Mouse (Mus musculus) heart, embryonic 15.5 days (tissue): Measurements from ENCODE around the gene Tbc1d20. TPM values are rescaled to one million over a fixed set of nuclear protein-coding genes. Genes with fewer than 3 reads are reported as not detected.
A peak's percentile ranks its signal among the peaks of the same experiment; 100 is the strongest.

Source experiments
- ATAC-seq: fragments of 200-750 bp; cut with Nextera tagmentation; replicated peaks from 2 replicates; pipeline ENCODE4 v1.8.0; 2017; ENCODE audit warnings: low read depth, moderate TSS enrichment; ENCODE audit not compliant: insufficient number of reproducible peaks, insufficient read depth, low FRiP score
- H3K27ac ChIP-seq: fragments of 300-500 bp; sonication (generic); 2 replicates; pipeline ENCODE4 v1.5.1; 2015; ENCODE audit warnings: mild to moderate bottlenecking, inconsistent platforms
- H3K27me3 ChIP-seq: fragments of 300-500 bp; sonication (generic); 2 replicates; pipeline ENCODE4 v1.6.1; 2015; ENCODE audit warnings: inconsistent platforms
- H3K36me3 ChIP-seq: fragments of 300-500 bp; sonication (generic); 2 replicates; pipeline ENCODE4 v1.6.1; 2015; ENCODE audit warnings: mild to moderate bottlenecking, inconsistent platforms
- H3K4me1 ChIP-seq: fragments of 300-500 bp; sonication (generic); replicated peaks from 2 replicates; pipeline ENCODE4 v1.6.1; 2015; ENCODE audit warnings: inconsistent platforms
- H3K4me2 ChIP-seq: fragments of 300-500 bp; sonication (generic); 2 replicates; pipeline ENCODE4 v1.6.1; 2015; ENCODE audit warnings: inconsistent platforms, mild to moderate bottlenecking, moderate library complexity
- H3K4me3 ChIP-seq: fragments of 300-500 bp; sonication (generic); 2 replicates; pipeline ENCODE4 v1.5.1; 2015; ENCODE audit warnings: mild to moderate bottlenecking, inconsistent platforms
- H3K9ac ChIP-seq: fragments of 300-500 bp; sonication (generic); 2 replicates; pipeline ENCODE4 v1.6.1; 2015; ENCODE audit warnings: mild to moderate bottlenecking, inconsistent platforms
- H3K9me3 ChIP-seq: fragments of 300-500 bp; sonication (generic); replicated peaks from 2 replicates; pipeline ENCODE4 v1.6.1; 2016; ENCODE audit warnings: inconsistent platforms
- WGBS: fragments of 180-500 bp; shearing (Covaris S2); methylation state at CpG from one replicate; pipeline ENCODE4 v1.1.7; 2015; ENCODE audit warnings: mixed read lengths; 5-methylcytosine and 5-hydroxymethylcytosine counted together
- polyA plus RNA-seq: library from polyadenylated mRNA; unstranded; fragments of >200 nt; fragmentation: Nextera tagmentation; extraction: Ambion mirVana; gene quantifications from 2 replicates; pipeline ENCODE4 v1.2.1, GENCODE M21; 2015

The Tbc1d20 gene
- polyA plus RNA-seq, 1 experiment from 2014 or later: 28.8 TPM

DNA sequence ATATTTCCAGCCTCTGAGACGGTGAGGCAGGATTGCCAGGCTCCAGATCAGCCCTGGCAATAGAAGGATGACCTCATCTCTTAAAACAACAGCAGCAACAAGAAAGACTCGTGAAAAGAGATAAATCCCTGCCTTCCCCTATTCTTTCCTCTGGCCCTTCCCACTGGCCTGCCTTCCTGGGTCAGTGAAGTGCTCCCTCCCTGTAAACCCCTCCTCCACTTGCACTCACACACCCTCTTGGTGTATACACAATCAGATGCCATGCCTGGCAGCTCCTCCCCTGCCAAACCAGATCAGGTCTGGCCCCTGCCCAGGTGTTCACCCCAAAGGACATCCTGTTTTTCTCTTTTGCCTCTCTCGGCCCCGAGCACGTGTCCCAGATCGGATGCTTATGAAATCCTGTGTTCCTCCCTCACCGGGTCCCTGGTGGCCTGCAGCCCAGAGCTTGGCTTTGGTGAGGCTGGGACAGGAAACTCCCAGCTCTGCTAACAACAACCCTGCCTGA, 66.7 kb downstream of the Tbc1d20 start:
- H3K27me3 ChIP-seq: no peaks in the 10 kb centered on the region
- whole genome bisulfite sequencing: 31% methylated on average over 7 of the region's 7 CpGs
- peak overlapping the region; percentile 67 for H3K27ac ChIP-seq
- H3K9ac ChIP-seq: no peak overlapping the region
- no peaks in the 10 kb centered on the region for H3K36me3 ChIP-seq
- H3K9me3 ChIP-seq: no peaks in the 10 kb centered on the region
- ATAC-seq: peak; percentile 54
- peaks cover 24% of the 10 kb centered on the region for H3K4me1 ChIP-seq
- H3K4me2 ChIP-seq: no peak overlapping the region
- H3K4me3 ChIP-seq: no peak overlapping the region

DNA sequence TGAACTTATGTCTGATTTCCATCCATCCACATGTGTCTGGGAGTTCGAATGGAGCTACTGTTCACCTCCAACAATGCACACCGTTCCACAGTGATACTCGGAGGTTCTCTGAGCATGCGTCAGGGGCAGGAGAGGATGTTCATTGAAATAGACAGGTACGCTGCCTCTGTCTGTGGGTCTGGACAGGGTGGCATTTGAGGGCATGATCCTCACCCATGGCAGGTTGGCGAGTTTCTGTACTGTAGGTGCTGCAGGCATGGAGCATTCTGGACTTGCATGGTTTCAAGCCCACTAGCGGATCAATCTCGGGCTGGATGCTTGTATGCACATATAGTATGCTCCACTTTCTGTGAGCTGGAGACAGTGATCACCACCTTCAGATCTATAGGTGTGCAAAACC, 67.6 kb downstream of the Tbc1d20 start:
- ATAC-seq: no peak
- no peak overlapping the region for H3K9ac ChIP-seq
- no peaks in the 10 kb centered on the region for H3K27me3 ChIP-seq
- H3K36me3 ChIP-seq: no peaks in the 10 kb centered on the region
- no peak overlapping the region for H3K4me3 ChIP-seq
- H3K9me3 ChIP-seq: no peaks in the 10 kb centered on the region
- peak overlapping the region; percentile 67; the same call in 1 of the 2 replicates for H3K27ac ChIP-seq
- no peak overlapping the region for H3K4me2 ChIP-seq
- WGBS: 83% methylated on average over 8 of the region's 8 CpGs
- H3K4me1 ChIP-seq: peaks cover 24% of the 10 kb centered on the region

Other genes with a start within 250 kb of the Tbc1d20 start
- 0.04 TPM in 1 of 2 replicates, not detected in the other for gene Scrt2, start 212.3 kb upstream of the Tbc1d20 start, polyA plus RNA-seq
- 5.3 and 10.3 TPM in 2 replicates for gene Srxn1, start 188.3 kb upstream of the Tbc1d20 start, polyA plus RNA-seq
- gene Tcf15, start 150.3 kb upstream of the Tbc1d20 start, polyA plus RNA-seq: 14.1 and 14.3 TPM in 2 replicates
- gene Csnk2a1, start 67.0 kb upstream of the Tbc1d20 start, polyA plus RNA-seq: 57.9 and 74.6 TPM in 2 replicates
- gene Rbck1, start 38.8 kb downstream of the Tbc1d20 start, polyA plus RNA-seq: 54.3 and 79.1 TPM in 2 replicates
- 2.9 and 3.1 TPM in 2 replicates for gene Trib3, start 50.2 kb downstream of the Tbc1d20 start, polyA plus RNA-seq
- gene Nrsn2, start 82.8 kb downstream of the Tbc1d20 start, polyA plus RNA-seq: 1.6 and 2.1 TPM in 2 replicates
- gene Sox12, start 104.2 kb downstream of the Tbc1d20 start, polyA plus RNA-seq: 6.5 and 7.0 TPM in 2 replicates
- gene Zcchc3, start 121.2 kb downstream of the Tbc1d20 start, polyA plus RNA-seq: 30.8 and 31.7 TPM in 2 replicates
- gene 6820408C15Rik, start 121.8 kb downstream of the Tbc1d20 start, polyA plus RNA-seq: 2.0 and 2.4 TPM in 2 replicates
- not detected in 2 replicates for gene Defb23, start 170.8 kb downstream of the Tbc1d20 start, polyA plus RNA-seq
- gene Defb20, start 183.2 kb downstream of the Tbc1d20 start, polyA plus RNA-seq: not detected in 2 replicates
- gene Defb22, start 196.3 kb downstream of the Tbc1d20 start, polyA plus RNA-seq: not detected in 2 replicates
- not detected in 2 replicates for gene Defb26, start 217.9 kb downstream of the Tbc1d20 start, polyA plus RNA-seq
- not detected in 2 replicates for gene Defb28, start 224.4 kb downstream of the Tbc1d20 start, polyA plus RNA-seq
- gene Defb29, start 246.3 kb downstream of the Tbc1d20 start, polyA plus RNA-seq: not detected in 2 replicates